Mouse (Mus musculus) lung, embryonic 14.5 days (tissue): ENCODE measurements around the gene Fadd. TPM values are rescaled to one million over a fixed set of nuclear protein-coding genes. Genes with fewer than 3 reads are reported as not detected.

ENCODE experiments used
- ATAC-seq: fragments of 200-750 bp; cut with Nextera tagmentation; 2 replicates; pipeline ENCODE4 v1.8.0; 2017; ENCODE audit warnings: mild to moderate bottlenecking, moderate TSS enrichment, moderate library complexity; ENCODE audit not compliant: insufficient read depth
- DNase-seq: peaks from one replicate; pipeline ENCODE4 v3.0.0-alpha.2; 2015
- H3K27ac ChIP-seq: fragments of 300-500 bp; sonication (generic); 2 replicates; pipeline ENCODE4 v1.5.1; 2014; ENCODE audit warnings: low read depth, mild to moderate bottlenecking, moderate library complexity
- H3K27me3 ChIP-seq: fragments of 300-500 bp; sonication (generic); 2 replicates; pipeline ENCODE4 v1.6.1; 2014; ENCODE audit warnings: low read length, control low read depth; ENCODE audit not compliant: insufficient read depth
- H3K36me3 ChIP-seq: fragments of 300-500 bp; sonication (generic); 2 replicates; pipeline ENCODE4 v1.6.1; 2014; ENCODE audit warnings: control low read depth; ENCODE audit not compliant: insufficient read depth
- H3K4me1 ChIP-seq: fragments of 300-500 bp; sonication (generic); 2 replicates; pipeline ENCODE4 v1.6.1; 2014; ENCODE audit warnings: antibody characterized with exemption, control low read depth; ENCODE audit not compliant: insufficient read depth
- H3K4me2 ChIP-seq: fragments of 300-500 bp; sonication (generic); 2 replicates; pipeline ENCODE4 v1.6.1; 2014; ENCODE audit warnings: mild to moderate bottlenecking
- H3K4me3 ChIP-seq: fragments of 300-500 bp; sonication (generic); 2 replicates; pipeline ENCODE4 v1.5.1; 2014; ENCODE audit warnings: low read depth, low read length
- H3K9ac ChIP-seq: fragments of 300-500 bp; sonication (generic); 2 replicates; pipeline ENCODE4 v1.6.1; 2014
- H3K9me3 ChIP-seq: fragments of 300-500 bp; sonication (generic); 2 replicates; pipeline ENCODE4 v1.6.1; 2016; ENCODE audit warnings: low read depth, low read length, control low read depth
- CTCF ChIP-seq: IDR thresholded peaks from 2 replicates; pipeline ENCODE4 v1.5.1; 2016; ENCODE audit warnings: antibody characterized with exemption, low read depth
- WGBS: fragments of 180-500 bp; shearing (Covaris S2); extraction: QIAGEN DNeasy Blood & Tissue Kit; methylation state at CpG from one replicate; pipeline ENCODE4 v1.1.7; 2014; 5-methylcytosine and 5-hydroxymethylcytosine counted together
- polyA plus RNA-seq: library from polyadenylated mRNA; unstranded; fragments of >200 nt; fragmentation: Nextera tagmentation; extraction: Ambion mirVana; gene quantifications from 2 replicates; pipeline ENCODE4 v1.2.1, GENCODE M21; 2014

The Fadd gene
- polyA plus RNA-seq, 1 experiment from 2014 or later, result 12.8 TPM

GRCm38 (mm10) chr7:144531585-144532378, 50.5 kb downstream of the Fadd start:
- Histone ChIP-seq H3K27me3 (no peaks in the 10 kb centered on the region), H3K9me3 (no peaks in the 10 kb centered on the region), H3K4me2 (no peak overlapping the region), H3K4me1 (no peaks in the 10 kb centered on the region; the same call in 1 of the 2 replicates), H3K4me3 (no peak overlapping the region), H3K9ac (no peak overlapping the region), H3K27ac (no peak overlapping the region), H3K36me3 (no peaks in the 10 kb centered on the region)
- ATAC-seq (no peak), DNase-seq (peak; percentile 40)
- 20% methylated on average over 7 of the region's 7 CpGs for WGBS
- TF ChIP-seq CTCF, result no peak

- no peaks in the 10 kb centered on the region; the same call in 1 of the 2 replicates for H3K4me1 ChIP-seq
- TF ChIP-seq CTCF, result no peak
- 67% methylated on average over 3 of the region's 3 CpGs for WGBS
- ATAC-seq (no peak), DNase-seq (no peak)
- H3K27ac ChIP-seq, result no peak overlapping the region
- H3K9ac ChIP-seq, result no peak overlapping the region
- no peaks in the 10 kb centered on the region for H3K27me3 ChIP-seq
- no peaks in the 10 kb centered on the region for H3K36me3 ChIP-seq
- H3K4me2 ChIP-seq, result no peak overlapping the region
- H3K9me3 ChIP-seq, result no peaks in the 10 kb centered on the region
- H3K4me3 ChIP-seq, result no peak overlapping the region
These were observed 52.4 kb downstream of the Fadd start for GRCm38 (mm10) chr7:144529851-144530250.

- H3K9ac ChIP-seq, result no peak overlapping the region
- no peak overlapping the region for H3K4me2 ChIP-seq
- no peak overlapping the region for H3K27ac ChIP-seq
- H3K4me1 ChIP-seq, result no peaks in the 10 kb centered on the region; the same call in 1 of the 2 replicates
- ATAC-seq (no peak), DNase-seq (peak; percentile 13)
- H3K27me3 ChIP-seq, result no peaks in the 10 kb centered on the region
- no peak overlapping the region for H3K4me3 ChIP-seq
- no peak for TF ChIP-seq CTCF
- no peaks in the 10 kb centered on the region for H3K36me3 ChIP-seq
- no peaks in the 10 kb centered on the region for H3K9me3 ChIP-seq
- 36% methylated on average over 1 of the region's 1 CpGs for WGBS
These were observed 54.5 kb downstream of the Fadd start for GRCm38 (mm10) chr7:144527723-144528221.

Other genes with a start within 250 kb of the Fadd start
- gene Cttn, start 111.5 kb downstream of the Fadd start, polyA plus RNA-seq, result 161 and 170 TPM in 2 replicates
- gene Ppfia1, start 28.7 kb downstream of the Fadd start, polyA plus RNA-seq, result 42.7 and 47.6 TPM in 2 replicates
- gene Ano1, start 169.5 kb upstream of the Fadd start, polyA plus RNA-seq, result 64.8 and 71.5 TPM in 2 replicates